Mouse (Mus musculus): ENCODE data around the gene Usp22.
"Not testable (repeated sequence)": the region's sequence is repeated elsewhere in the genome, so short reads cannot be mapped to it uniquely, and the experiment has no call there.

Usp22 gene

GRCm38 (mm10) chr11:61174821-61175658, at the start of gene Usp22:
Gene Usp22 (minus strand): TSS chr11:61175055.
- peak; percentile 100 for DNase-seq (ENCODE audit: low read depth, low spot score)

- DNase-seq (ENCODE audit: low read depth, low spot score): no peak
Observed at GRCm38 (mm10) chr11:61224234-61224744, 49.4 kb upstream of the Usp22 start.

DNA sequence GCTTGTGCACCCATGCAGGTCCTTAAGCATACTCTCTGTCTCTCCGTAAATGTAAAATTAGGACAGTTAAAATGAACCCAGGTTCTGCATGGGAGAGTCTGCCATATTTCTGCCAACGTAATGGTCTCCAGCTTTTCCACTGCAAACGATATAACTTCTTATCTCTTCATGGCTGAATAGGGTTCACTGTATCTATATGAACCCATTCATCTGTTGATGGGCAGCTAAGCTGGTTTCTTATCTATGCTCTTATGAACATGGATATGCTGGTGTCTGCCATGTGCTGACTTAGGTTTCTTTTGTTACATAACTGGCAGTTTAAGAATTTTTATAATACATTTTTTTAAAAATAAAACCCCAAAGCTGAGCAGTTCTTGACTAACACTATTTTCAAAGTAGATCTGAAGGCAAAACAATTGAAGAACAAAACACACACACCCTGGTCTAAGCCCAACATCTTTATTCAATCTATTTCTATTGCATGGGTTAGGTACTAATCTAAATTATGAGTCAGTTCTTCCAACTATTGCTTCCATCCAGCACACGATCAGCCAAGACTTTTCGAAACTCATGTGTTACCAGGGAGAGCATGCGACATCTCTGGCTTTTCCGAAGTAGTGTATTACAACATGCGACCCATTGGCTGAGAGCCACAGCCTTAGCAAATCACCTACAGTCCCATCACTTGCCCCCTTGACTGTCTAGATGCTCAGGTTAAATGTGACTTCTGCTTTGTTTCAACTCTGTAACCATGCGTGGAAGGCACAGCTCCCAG, 48.3 kb upstream of the Usp22 start:
- DNase-seq (ENCODE audit: low read depth, low spot score): no peak

DNA sequence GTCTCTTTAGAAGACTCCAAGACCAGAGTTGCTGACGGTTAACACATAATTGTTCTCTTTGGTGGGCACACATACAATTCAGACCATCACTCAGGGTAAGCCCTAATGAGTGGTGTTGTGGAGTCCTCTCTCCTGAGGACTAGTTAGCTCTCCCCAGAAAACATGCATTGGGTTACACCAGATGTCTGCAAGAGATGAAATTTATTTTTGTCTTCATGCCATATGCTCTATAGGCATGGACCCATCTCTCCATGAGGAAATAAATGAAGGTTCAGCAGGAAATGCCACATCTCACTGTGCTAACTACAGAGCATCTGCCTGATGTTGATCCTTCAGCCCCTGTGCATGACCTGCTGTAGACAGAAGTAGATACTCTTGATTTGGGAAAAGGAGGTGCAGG, 47.2 kb upstream of the Usp22 start:
- no peak for DNase-seq (ENCODE audit: low read depth, low spot score)

DNA sequence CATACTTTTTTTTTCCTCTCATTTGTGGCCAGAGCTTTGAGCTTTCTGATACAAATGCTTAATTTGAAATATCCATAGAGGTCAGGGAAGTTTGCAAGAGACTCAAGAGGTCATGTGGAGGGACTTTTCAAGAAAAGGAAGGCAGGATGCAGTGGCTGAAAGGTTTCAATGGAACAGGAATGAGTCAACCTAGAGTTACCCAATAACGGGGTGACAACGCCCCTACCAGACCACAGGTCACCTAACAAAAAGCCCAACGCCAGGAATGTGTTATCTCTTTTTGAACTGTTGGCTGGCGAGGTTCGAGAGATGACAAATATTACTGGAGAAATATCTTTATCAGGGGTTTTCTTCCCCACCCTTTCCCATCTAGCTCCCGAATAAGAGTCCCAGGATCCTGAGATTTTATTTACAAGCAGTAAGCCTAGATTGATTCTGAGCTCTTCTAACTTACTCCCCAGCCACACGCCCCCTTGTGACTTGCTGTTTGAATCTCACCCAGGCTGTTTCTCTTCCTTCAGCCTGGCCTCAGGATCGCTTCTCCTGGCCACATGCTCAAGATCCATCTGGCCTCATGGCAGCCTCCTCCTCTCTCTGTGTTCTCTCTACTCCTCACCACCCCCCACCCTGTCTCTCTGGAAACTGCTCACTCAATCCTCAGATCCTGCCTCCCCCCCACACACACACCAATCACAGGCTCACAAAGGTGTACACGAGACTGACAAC, 45.5 kb upstream of the Usp22 start:
- no peak for DNase-seq (ENCODE audit: low read depth, low spot score)

GRCm38 (mm10) chr11:61215936-61216335, 41.1 kb upstream of the Usp22 start:
- no peak for DNase-seq (ENCODE audit: low read depth, low spot score)

DNA sequence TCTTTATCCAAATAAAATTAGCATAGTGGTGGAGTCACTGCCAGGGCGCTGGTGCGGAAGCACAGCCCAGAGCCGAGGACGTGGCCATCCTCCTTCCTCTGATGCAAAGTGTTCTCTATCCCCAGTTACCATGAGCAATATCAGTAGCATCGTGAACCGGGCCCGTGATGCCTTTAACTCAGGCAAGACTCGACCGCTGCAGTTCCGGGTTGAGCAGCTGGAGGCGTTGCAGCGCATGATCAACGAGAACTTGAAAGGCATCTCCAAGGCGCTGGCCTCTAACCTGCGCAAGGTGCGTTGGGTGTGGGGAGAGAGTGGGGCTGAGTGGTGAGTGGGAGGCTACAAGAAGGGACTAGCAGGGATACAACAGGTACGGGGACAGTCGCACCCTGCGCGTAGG, 37.2 kb upstream of the Usp22 start:
- no peak for DNase-seq (ENCODE audit: low read depth, low spot score)

- DNase-seq (ENCODE audit: low read depth, low spot score): no peak
Observed at GRCm38 (mm10) chr11:61208316-61208715, 33.5 kb upstream of the Usp22 start.

DNA sequence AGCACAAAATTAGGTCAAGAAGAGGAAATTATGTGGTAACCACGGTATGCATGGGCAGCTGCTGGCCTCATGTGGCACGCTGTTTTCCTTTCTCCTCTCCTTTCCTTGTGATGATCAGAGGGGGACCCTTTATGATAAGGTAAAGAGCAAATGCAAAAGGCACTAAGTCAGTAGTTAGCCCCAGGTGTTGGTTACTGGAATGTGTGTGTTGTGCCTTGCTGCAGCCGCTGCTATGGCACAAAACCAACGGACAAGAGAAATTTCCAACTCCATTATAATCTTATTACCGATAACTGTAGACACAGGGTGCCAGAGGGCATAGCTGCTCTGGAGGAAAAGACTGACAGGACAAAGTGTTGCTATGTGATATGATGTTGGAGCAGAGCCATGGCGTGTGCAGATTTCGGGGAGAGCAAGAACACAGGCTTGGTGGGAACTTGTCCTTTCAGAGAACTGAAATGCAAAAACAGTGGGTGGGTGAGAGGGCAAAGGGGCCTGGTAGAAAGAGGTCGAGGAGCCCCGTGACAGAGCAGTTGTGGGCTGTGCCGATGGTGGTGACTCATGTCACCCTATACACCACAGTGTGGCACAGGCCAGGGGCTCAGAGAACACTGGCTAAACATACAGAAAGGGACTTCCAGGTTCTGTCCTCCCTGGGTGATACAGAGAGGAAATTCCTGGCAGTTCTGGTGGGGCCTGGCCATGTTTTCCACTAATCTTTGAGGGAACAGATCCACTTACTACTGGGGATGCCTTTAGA, 32.8 kb upstream of the Usp22 start, which contains the start of gene Aldh3a1:
Gene Aldh3a1, plus strand, starts transcription at position 51 of the 760 bp plus-strand sequence.
- DNase-seq (ENCODE audit: low read depth, low spot score): no peak

GRCm38 (mm10) chr11:61206136-61206535, 31.3 kb upstream of the Usp22 start:
- no peak for DNase-seq (ENCODE audit: low read depth, low spot score)

- DNase-seq (ENCODE audit: low read depth, low spot score): no peak
Observed at GRCm38 (mm10) chr11:61205167-61205950, 30.5 kb upstream of the Usp22 start.

DNA sequence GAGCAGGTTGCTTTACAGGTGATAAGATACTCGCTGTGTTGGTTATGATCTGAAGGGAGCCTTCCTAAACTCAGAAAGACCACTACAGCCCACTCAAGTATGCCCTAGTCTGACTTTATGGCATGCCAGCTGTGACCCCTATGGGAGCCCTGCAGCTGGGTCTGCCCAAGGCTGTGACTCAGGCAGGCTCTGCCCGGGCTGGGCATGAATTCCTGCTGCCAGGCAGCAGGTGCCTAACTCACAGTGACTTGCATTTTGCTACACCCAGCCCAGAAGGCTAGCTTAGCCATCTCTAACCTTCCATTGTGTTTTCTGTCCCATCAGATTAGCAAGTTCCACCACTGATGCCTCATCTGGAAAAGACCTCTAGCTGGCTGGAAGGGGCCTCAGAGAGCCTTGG, 28.0 kb upstream of the Usp22 start:
- no peak for DNase-seq (ENCODE audit: low read depth, low spot score)

- DNase-seq (ENCODE audit: low read depth, low spot score): no peak
Observed at GRCm38 (mm10) chr11:61202186-61202585, 27.3 kb upstream of the Usp22 start.

GRCm38 (mm10) chr11:61199620-61200362, 24.9 kb upstream of the Usp22 start:
- no peak for DNase-seq (ENCODE audit: low read depth, low spot score)

DNA sequence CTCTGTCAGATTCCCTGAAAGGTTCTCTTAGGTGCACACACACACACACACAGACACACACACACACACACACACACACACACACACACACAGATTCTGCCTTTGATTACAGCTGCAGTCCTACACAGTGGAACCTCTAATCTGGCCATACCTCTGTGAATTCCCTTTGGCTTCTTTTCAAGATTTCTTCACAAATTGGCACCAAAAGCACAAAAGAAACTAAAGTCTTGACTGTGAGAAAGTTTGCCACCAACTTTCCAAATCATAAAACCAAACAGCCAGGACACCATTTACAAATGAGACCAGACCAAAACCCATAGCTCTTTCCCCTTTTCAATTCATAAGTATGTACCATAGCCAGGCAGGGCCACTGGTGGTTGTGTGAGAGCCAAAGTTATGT, 23.1 kb upstream of the Usp22 start:
- DNase-seq (ENCODE audit: low read depth, low spot score): no peak

- DNase-seq (ENCODE audit: low read depth, low spot score): no peak
Observed at GRCm38 (mm10) chr11:61196616-61197353, 21.9 kb upstream of the Usp22 start.

DNA sequence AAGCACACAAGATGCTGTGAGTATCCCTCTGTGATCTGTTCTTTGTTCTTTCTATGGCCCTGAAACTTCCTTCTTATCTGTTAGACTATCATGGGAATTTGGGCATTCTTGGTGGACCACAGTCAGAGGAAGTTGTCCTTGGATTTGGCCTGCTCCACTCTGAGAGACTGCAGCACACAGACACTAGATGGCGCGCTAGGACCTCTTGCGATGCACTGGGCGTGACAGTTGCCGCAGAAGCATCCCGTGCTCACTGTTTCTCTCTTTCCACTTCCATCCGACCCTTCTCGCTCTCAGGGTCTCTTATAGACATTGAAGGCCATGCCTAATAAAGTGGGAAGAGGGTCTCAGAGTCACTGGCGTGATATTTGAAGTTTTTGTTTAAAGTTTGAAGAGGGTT, 18.5 kb upstream of the Usp22 start:
- peak; percentile 76 for DNase-seq (ENCODE audit: low read depth, low spot score)

DNA sequence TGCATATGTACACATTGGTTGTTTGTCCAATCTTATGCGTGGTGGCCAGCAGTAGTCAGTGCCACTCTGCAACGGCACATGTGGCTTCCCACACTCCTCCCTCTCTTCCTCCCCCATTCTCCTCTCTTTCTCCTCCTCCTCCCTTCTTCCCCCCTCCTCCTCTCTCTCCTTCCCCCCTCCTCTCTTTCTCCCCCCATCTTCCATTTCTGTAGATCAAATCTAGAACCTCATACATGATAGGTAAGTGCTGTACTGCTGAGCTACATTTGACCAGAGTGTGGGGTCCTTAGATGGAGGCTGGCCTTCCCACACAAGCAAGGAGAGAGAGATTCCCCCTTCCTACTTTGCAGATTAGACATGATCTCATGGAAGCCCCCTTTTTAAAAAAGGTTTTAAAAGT, 17.9 kb upstream of the Usp22 start:
- DNase-seq (ENCODE audit: low read depth, low spot score): no peak

- DNase-seq (ENCODE audit: low read depth, low spot score): not testable (repeated sequence)
Observed at GRCm38 (mm10) chr11:61192123-61192522, 17.3 kb upstream of the Usp22 start.
